Mouse (Mus musculus): ENCODE data around the gene Chchd6.

DNA sequence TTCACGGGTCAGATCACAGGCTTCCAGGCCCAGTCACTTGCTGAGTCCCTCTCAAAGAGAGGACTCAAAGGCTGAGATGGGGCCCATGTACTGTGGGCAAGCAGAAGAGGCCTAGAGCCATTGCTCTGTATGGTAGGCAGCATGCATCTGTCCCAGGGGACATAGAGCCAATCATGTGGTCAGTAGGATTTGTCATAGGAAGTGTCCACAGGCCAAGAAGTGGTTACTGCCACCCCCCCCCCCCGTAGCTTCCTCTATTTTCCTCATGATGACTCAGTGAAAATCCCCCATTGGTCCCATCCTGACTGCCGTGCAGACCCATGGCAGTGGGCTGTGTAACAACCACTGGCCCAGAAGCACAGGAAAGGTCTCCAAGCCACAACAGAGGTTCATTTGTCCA, 173.5 kb downstream of the Chchd6 start:
- TF ChIP-seq CTCF (IDR thresholded peaks at IDR 0.05; ENCODE audit: extremely low read depth, insufficient read depth, insufficient read length, insufficient replicate concordance) (no peak), POLR2A (IDR thresholded peaks at IDR 0.05; ENCODE audit: low read depth, low read length) (no peak)
